Mouse (Mus musculus) liver, postnatal 0 days (tissue): ENCODE results near the gene Ambra1.

Experiments
- CTCF ChIP-seq: sonication (generic); IDR thresholded peaks from 2 replicates; pipeline ENCODE4 v1.5.1; 2016; ENCODE audit warnings: antibody characterized with exemption, low read depth
- EP300 ChIP-seq: IDR thresholded peaks from 2 replicates; pipeline ENCODE4 v1.6.1; 2016; ENCODE audit warnings: antibody characterized with exemption, low read depth, mild to moderate bottlenecking

DNA sequence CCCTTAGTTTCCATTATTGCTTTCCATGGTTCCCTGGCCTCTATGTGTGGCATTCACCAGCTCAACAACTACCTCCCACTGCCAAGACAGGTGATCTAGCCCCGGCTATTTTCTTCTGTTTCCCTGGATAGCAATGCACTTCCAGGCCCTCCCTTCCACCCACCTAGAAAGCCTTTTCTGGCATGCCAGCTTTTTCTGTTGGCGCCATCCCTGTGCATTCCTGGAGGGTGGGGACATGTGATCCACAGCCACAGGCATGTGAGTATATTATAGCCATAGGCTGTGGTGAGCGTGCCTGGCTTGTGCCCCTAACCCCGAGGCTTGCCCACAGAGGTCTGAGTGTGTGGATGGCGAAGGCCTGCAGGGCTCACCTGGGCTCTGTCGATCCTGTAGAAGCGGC, 206.2 kb downstream of the Ambra1 start:
- TF ChIP-seq CTCF (no peak), EP300 (no peak)
